Mouse (Mus musculus): ENCODE measurements around the gene Tbx19. TPM values are rescaled to one million over a fixed set of nuclear protein-coding genes. Genes with fewer than 3 reads are reported as not detected.

Gene Tbx19
- polyA plus RNA-seq, 1 experiment = not detected

- Histone ChIP-seq H3K79me3 (ENCODE audit: low read depth) (no peaks in the 10 kb centered on the region), H3K79me2 (ENCODE audit: control insufficient read depth, insufficient read depth) (no peaks in the 10 kb centered on the region), H3K36me3 (ENCODE audit: control insufficient read depth, insufficient read depth) (no peaks in the 10 kb centered on the region), H3ac (ENCODE audit: control insufficient read depth, insufficient read length, low read depth) (no peak overlapping the region), H3K27me3 (ENCODE audit: control insufficient read depth, insufficient read depth, insufficient read length) (no peaks in the 10 kb centered on the region), H3K4me3 (ENCODE audit: insufficient read depth, poor library complexity, severe bottlenecking) (no peak overlapping the region)
- no peak for TF ChIP-seq USF1 (IDR thresholded peaks at IDR 0.05; ENCODE audit: low read depth)
- no peak for TF ChIP-seq MYOG (IDR thresholded peaks at IDR 0.05; ENCODE audit: control insufficient read depth, extremely low read depth, insufficient read length)
- TF ChIP-seq MAX (IDR thresholded peaks at IDR 0.05) = no peak
- TF ChIP-seq CTCF (IDR thresholded peaks at IDR 0.05; ENCODE audit: control insufficient read depth, insufficient read depth, insufficient read length) = no peak
- TF ChIP-seq CEBPB (IDR thresholded peaks at IDR 0.05; ENCODE audit: low read depth) = no peak
- TF ChIP-seq MYOD1 (IDR thresholded peaks at IDR 0.05; ENCODE audit: control insufficient read depth, insufficient read length, low read depth) = no peak
- no peak for TF ChIP-seq FOSL1 (IDR thresholded peaks at IDR 0.05; ENCODE audit: insufficient read depth, low read length, poor library complexity, severe bottlenecking)
These were observed 39.1 kb upstream of the Tbx19 start for GRCm38 (mm10) chr1:165199639-165200038.

- Histone ChIP-seq H3K36me3 (ENCODE audit: control insufficient read depth, insufficient read depth) (no peaks in the 10 kb centered on the region), H3ac (ENCODE audit: control insufficient read depth, insufficient read length, low read depth) (no peak overlapping the region), H3K4me3 (ENCODE audit: insufficient read depth, poor library complexity, severe bottlenecking) (no peak overlapping the region), H3K27me3 (ENCODE audit: control insufficient read depth, insufficient read depth, insufficient read length) (no peaks in the 10 kb centered on the region), H3K79me3 (ENCODE audit: low read depth) (no peaks in the 10 kb centered on the region), H3K79me2 (ENCODE audit: control insufficient read depth, insufficient read depth) (no peaks in the 10 kb centered on the region)
- TF ChIP-seq MYOG (IDR thresholded peaks at IDR 0.05; ENCODE audit: control insufficient read depth, extremely low read depth, insufficient read length) = no peak
These were observed 38.4 kb upstream of the Tbx19 start for GRCm38 (mm10) chr1:165198951-165199350.

GRCm38 (mm10) chr1:165197875-165198274 is 37.3 kb upstream of the Tbx19 start:
- TF ChIP-seq FOSL1 (IDR thresholded peaks at IDR 0.05; ENCODE audit: insufficient read depth, low read length, poor library complexity, severe bottlenecking) = no peak
- no peak for TF ChIP-seq MYOG (IDR thresholded peaks at IDR 0.05; ENCODE audit: control insufficient read depth, extremely low read depth, insufficient read length)
- TF ChIP-seq USF1 (IDR thresholded peaks at IDR 0.05; ENCODE audit: low read depth) = no peak
- no peak for TF ChIP-seq CEBPB (IDR thresholded peaks at IDR 0.05; ENCODE audit: low read depth)
- TF ChIP-seq CTCF (IDR thresholded peaks at IDR 0.05; ENCODE audit: control insufficient read depth, insufficient read depth, insufficient read length) = no peak
- no peak for TF ChIP-seq MAX (IDR thresholded peaks at IDR 0.05)
- no peak for TF ChIP-seq MYOD1 (IDR thresholded peaks at IDR 0.05; ENCODE audit: control insufficient read depth, insufficient read length, low read depth)
- no peak overlapping the region for H3K4me3 ChIP-seq (ENCODE audit: insufficient read depth, poor library complexity, severe bottlenecking)
- H3ac ChIP-seq (ENCODE audit: control insufficient read depth, insufficient read length, low read depth) = no peak overlapping the region
- H3K36me3 ChIP-seq (ENCODE audit: control insufficient read depth, insufficient read depth) = no peaks in the 10 kb centered on the region
- H3K79me3 ChIP-seq (ENCODE audit: low read depth) = peaks cover 2% of the 10 kb centered on the region
- no peaks in the 10 kb centered on the region for H3K27me3 ChIP-seq (ENCODE audit: control insufficient read depth, insufficient read depth, insufficient read length)
- H3K79me2 ChIP-seq (ENCODE audit: control insufficient read depth, insufficient read depth) = peaks cover 6% of the 10 kb centered on the region

GRCm38 (mm10) chr1:165195396-165195960 is 34.9 kb upstream of the Tbx19 start:
- H3K4me3 ChIP-seq (ENCODE audit: insufficient read depth, poor library complexity, severe bottlenecking) = no peak overlapping the region
- no peaks in the 10 kb centered on the region for H3K36me3 ChIP-seq (ENCODE audit: control insufficient read depth, insufficient read depth)
- H3K79me3 ChIP-seq (ENCODE audit: low read depth) = peaks cover 7% of the 10 kb centered on the region
- peaks cover 13% of the 10 kb centered on the region for H3K79me2 ChIP-seq (ENCODE audit: control insufficient read depth, insufficient read depth)
- no peak overlapping the region for H3ac ChIP-seq (ENCODE audit: control insufficient read depth, insufficient read length, low read depth)
- H3K27me3 ChIP-seq (ENCODE audit: control insufficient read depth, insufficient read depth, insufficient read length) = no peaks in the 10 kb centered on the region
- TF ChIP-seq MAX (IDR thresholded peaks at IDR 0.05) (no peak), CEBPB (IDR thresholded peaks at IDR 0.05; ENCODE audit: low read depth) (no peak), USF1 (IDR thresholded peaks at IDR 0.05; ENCODE audit: low read depth) (no peak), FOSL1 (IDR thresholded peaks at IDR 0.05; ENCODE audit: insufficient read depth, low read length, poor library complexity, severe bottlenecking) (no peak), CTCF (IDR thresholded peaks at IDR 0.05; ENCODE audit: control insufficient read depth, insufficient read depth, insufficient read length) (no peak), MYOD1 (IDR thresholded peaks at IDR 0.05; ENCODE audit: control insufficient read depth, insufficient read length, low read depth) (no peak)

DNA sequence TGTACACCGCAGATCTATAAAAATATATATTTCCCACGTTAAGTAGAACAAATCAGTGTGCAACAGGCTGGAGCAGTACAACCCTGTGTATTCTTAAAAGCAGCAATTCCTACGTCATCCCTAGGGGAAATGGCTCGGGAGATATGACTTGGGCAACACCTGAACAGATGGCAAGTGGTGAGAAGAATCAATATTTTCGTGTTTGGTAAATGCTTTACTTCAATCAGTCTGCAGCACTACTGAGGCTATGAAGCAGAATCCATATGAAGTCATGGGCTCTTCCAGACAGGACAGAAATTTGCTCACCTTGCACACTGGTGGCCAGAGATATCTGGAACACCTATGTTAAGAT is 34.1 kb upstream of the Tbx19 start:
- no peak for TF ChIP-seq CEBPB (IDR thresholded peaks at IDR 0.05; ENCODE audit: low read depth)
- TF ChIP-seq CTCF (IDR thresholded peaks at IDR 0.05; ENCODE audit: control insufficient read depth, insufficient read depth, insufficient read length) = no peak
- TF ChIP-seq FOSL1 (IDR thresholded peaks at IDR 0.05; ENCODE audit: insufficient read depth, low read length, poor library complexity, severe bottlenecking) = no peak
- TF ChIP-seq MAX (IDR thresholded peaks at IDR 0.05) = no peak
- no peak for TF ChIP-seq MYOG (IDR thresholded peaks at IDR 0.05; ENCODE audit: control insufficient read depth, extremely low read depth, insufficient read length)
- TF ChIP-seq MYOD1 (IDR thresholded peaks at IDR 0.05; ENCODE audit: control insufficient read depth, insufficient read length, low read depth) = no peak
- no peak for TF ChIP-seq USF1 (IDR thresholded peaks at IDR 0.05; ENCODE audit: low read depth)

More for the DNA sequence above, 34.1 kb upstream of the Tbx19 start:
- Histone ChIP-seq H3K79me2 (ENCODE audit: control insufficient read depth, insufficient read depth) (peaks cover 13% of the 10 kb centered on the region), H3K79me3 (ENCODE audit: low read depth) (peaks cover 7% of the 10 kb centered on the region), H3K27me3 (ENCODE audit: control insufficient read depth, insufficient read depth, insufficient read length) (no peaks in the 10 kb centered on the region), H3K4me3 (ENCODE audit: insufficient read depth, poor library complexity, severe bottlenecking) (peak overlapping the region; percentile 51), H3ac (ENCODE audit: control insufficient read depth, insufficient read length, low read depth) (peak overlapping the region; percentile 8), H3K36me3 (ENCODE audit: control insufficient read depth, insufficient read depth) (no peaks in the 10 kb centered on the region)

All from C2C12 (cell line).